Mouse (Mus musculus) midbrain, embryonic 12.5 days (tissue): ENCODE results near the gene BC052040. TPM values are rescaled to one million over a fixed set of nuclear protein-coding genes. Genes with fewer than 3 reads are reported as not detected.

Source experiments
- ATAC-seq: fragments of 200-750 bp; cut with Nextera tagmentation; 2 replicates; pipeline ENCODE4 v1.8.0; 2017; ENCODE audit warnings: low read depth, moderate TSS enrichment, moderate library complexity; ENCODE audit not compliant: low FRiP score
- H3K27ac ChIP-seq: fragments of 300-500 bp; sonication (generic); replicated peaks from 2 replicates; pipeline ENCODE4 v1.5.1; 2016; ENCODE audit warnings: mild to moderate bottlenecking
- H3K27me3 ChIP-seq: fragments of 300-500 bp; sonication (generic); 2 replicates; pipeline ENCODE4 v1.6.1; 2016; ENCODE audit warnings: mild to moderate bottlenecking
- H3K36me3 ChIP-seq: fragments of 300-500 bp; sonication (generic); 2 replicates; pipeline ENCODE4 v1.6.1; 2016
- H3K4me1 ChIP-seq: fragments of 300-500 bp; sonication (generic); 2 replicates; pipeline ENCODE4 v1.6.1; 2016
- H3K4me2 ChIP-seq: fragments of 300-500 bp; sonication (generic); replicated peaks from 2 replicates; pipeline ENCODE4 v1.6.1; 2016; ENCODE audit warnings: mild to moderate bottlenecking, moderate library complexity
- H3K4me3 ChIP-seq: fragments of 300-500 bp; sonication (generic); 2 replicates; pipeline ENCODE4 v1.5.1; 2016; ENCODE audit warnings: mild to moderate bottlenecking
- H3K9ac ChIP-seq: fragments of 300-500 bp; sonication (generic); replicated peaks from 2 replicates; pipeline ENCODE4 v1.6.1; 2016; ENCODE audit warnings: mild to moderate bottlenecking, moderate library complexity
- H3K9me3 ChIP-seq: fragments of 300-500 bp; sonication (generic); 2 replicates; pipeline ENCODE4 v1.6.1; 2016; ENCODE audit warnings: mild to moderate bottlenecking
- WGBS: fragments of 180-500 bp; shearing (Covaris S2); methylation state at CpG from one replicate; pipeline ENCODE4 v1.1.7; 2016; 5-methylcytosine and 5-hydroxymethylcytosine counted together
- polyA plus RNA-seq: library from polyadenylated mRNA; unstranded; fragments of >200 nt; fragmentation: Nextera tagmentation; extraction: Ambion mirVana; gene quantifications from 2 replicates; pipeline ENCODE4 v1.2.1, GENCODE M21; 2016

BC052040 gene
- polyA plus RNA-seq, 1 experiment from 2014 or later = 18.1 TPM

DNA sequence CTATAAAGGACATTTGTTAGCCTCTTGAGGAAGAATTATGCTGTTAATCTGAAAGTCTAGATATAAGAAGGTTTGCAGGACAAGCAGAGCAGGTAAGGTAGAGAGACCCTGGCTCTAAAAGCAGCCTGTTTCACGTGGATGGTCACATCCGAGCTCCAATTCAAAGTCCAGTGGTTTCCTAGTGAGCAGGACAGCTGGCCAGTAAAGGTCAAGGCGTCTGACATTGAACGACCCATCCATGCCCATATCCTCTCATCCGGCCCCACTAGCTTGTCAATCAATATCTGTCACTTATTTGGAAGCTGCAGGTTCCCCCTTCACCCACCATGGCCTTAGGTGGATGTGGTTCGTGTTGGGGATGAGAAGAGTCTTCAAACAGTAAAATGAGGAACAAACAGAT is 142.7 kb downstream of the BC052040 start:
- H3K4me3 ChIP-seq = no peak overlapping the region
- H3K4me1 ChIP-seq = peaks cover 25% of the 10 kb centered on the region
- no peak for ATAC-seq
- no peak overlapping the region for H3K9ac ChIP-seq
- WGBS = 61% methylated on average over 6 of the region's 6 CpGs
- no peaks in the 10 kb centered on the region for H3K27me3 ChIP-seq
- no peak overlapping the region for H3K27ac ChIP-seq
- H3K4me2 ChIP-seq = no peak overlapping the region
- peaks cover 6% of the 10 kb centered on the region; the same call in 1 of the 2 replicates for H3K9me3 ChIP-seq
- no peaks in the 10 kb centered on the region for H3K36me3 ChIP-seq

DNA sequence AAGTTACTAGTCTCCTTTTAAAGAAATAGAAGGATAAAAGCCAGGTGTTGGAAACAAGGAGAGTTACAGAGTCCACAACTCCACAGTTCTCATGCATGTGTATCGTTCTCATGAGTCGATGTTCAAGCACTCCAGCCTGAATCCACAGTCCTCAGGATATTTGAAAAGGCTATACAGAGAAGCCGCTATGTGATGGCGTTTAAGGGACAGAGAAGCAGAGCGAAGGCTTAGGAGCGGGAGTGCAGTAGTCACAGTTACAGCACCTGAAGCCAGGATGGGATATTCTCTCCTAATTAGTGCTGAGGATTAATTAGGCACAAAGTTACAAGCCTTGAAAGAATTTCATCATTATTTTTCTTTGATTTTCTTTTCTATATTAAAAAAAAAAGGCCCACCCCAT is 143.2 kb downstream of the BC052040 start:
- Histone ChIP-seq H3K9ac (no peak overlapping the region), H3K4me3 (no peak overlapping the region), H3K36me3 (no peaks in the 10 kb centered on the region), H3K27me3 (no peaks in the 10 kb centered on the region), H3K27ac (no peak overlapping the region), H3K9me3 (peaks cover 6% of the 10 kb centered on the region; the same call in 1 of the 2 replicates), H3K4me1 (peaks cover 25% of the 10 kb centered on the region), H3K4me2 (no peak overlapping the region)
- 82% methylated on average over 6 of the region's 6 CpGs for WGBS
- no peak for ATAC-seq

DNA sequence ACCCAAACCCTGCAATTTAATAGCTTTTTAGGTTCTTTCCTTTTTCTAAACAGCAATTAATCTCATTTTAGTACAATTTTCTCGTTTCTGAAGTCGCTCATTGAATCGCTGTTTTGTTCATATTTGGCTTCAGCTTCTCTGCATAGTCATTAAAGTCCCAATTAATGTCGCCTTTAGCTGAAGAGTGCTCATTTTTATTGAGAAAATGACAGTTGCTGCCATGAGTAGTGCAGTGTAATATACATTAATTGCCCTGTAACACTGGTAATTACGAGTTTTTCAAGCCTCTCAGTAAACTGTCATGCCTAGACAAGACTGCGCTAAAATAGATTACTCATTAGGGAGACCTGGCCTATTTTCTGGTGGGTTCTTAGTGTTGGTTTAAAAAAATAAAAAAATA is 144.0 kb downstream of the BC052040 start:
- H3K4me2 ChIP-seq = no peak overlapping the region
- no peaks in the 10 kb centered on the region for H3K36me3 ChIP-seq
- no peaks in the 10 kb centered on the region for H3K27me3 ChIP-seq
- peaks cover 4% of the 10 kb centered on the region; the same call in 1 of the 2 replicates for H3K9me3 ChIP-seq
- no peak overlapping the region for H3K27ac ChIP-seq
- no peak; the same call in 1 of the 2 replicates for ATAC-seq
- H3K4me3 ChIP-seq = no peak overlapping the region
- no peak overlapping the region for H3K9ac ChIP-seq
- WGBS = 83% methylated on average over 6 of the region's 6 CpGs
- peaks cover 25% of the 10 kb centered on the region for H3K4me1 ChIP-seq

DNA sequence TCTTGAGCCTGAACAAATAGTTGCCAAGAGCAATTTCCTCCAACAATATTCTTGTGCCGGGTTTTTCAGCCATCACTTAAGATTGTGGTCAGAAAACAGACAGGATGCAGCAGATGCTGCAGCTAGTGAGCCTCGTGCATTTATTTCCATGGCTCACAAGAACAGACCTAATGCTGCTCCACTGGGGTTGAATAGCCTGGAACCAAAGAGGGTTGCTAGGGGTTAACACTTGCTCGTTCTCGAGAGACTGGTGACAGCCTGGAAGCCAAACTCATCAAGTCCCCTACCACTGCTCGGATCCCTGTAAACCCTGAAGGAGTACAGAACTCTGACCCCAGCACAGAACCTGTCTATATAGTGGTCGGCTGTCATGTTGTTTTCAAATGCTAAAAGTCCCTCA is 144.4 kb downstream of the BC052040 start:
- H3K36me3 ChIP-seq = no peaks in the 10 kb centered on the region
- H3K9me3 ChIP-seq = 0 out of 2 replicates have a peak, but pooled peaks cover under 1% of the 10 kb centered on the region
- H3K4me3 ChIP-seq = no peak overlapping the region
- H3K27ac ChIP-seq = no peak overlapping the region
- ATAC-seq = 0 out of 2 replicates have a peak, but pooled peaks have one; percentile 25
- 55% methylated on average over 6 of the region's 6 CpGs for WGBS
- H3K4me2 ChIP-seq = no peak overlapping the region
- H3K4me1 ChIP-seq = peaks cover 25% of the 10 kb centered on the region
- no peaks in the 10 kb centered on the region for H3K27me3 ChIP-seq
- H3K9ac ChIP-seq = no peak overlapping the region

DNA sequence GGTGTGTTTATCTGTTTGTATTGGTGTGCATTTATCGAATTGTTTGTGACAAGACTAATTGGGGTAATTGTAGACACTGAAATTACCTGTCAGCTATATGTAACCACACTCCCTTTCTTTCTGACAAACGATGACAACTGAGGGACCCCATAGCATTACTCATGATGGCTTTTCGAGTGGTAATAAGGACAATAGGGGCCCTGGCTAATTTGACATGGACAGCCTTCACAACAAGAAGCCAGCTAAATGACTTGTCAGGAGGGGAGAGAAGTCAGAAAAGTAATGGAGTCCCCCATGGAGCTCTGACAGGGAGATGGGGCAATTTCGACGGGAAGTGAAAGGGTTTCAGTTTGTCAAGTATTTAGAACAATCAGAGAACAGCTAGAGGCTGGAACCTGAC is 145.3 kb downstream of the BC052040 start:
- no peak overlapping the region for H3K27ac ChIP-seq
- no peak overlapping the region for H3K9ac ChIP-seq
- WGBS = 72% methylated on average over 5 of the region's 5 CpGs
- H3K9me3 ChIP-seq = no peaks in the 10 kb centered on the region
- H3K27me3 ChIP-seq = no peaks in the 10 kb centered on the region
- H3K4me2 ChIP-seq = no peak overlapping the region
- H3K4me1 ChIP-seq = peaks cover 23% of the 10 kb centered on the region
- no peaks in the 10 kb centered on the region for H3K36me3 ChIP-seq
- H3K4me3 ChIP-seq = no peak overlapping the region
- no peak for ATAC-seq

DNA sequence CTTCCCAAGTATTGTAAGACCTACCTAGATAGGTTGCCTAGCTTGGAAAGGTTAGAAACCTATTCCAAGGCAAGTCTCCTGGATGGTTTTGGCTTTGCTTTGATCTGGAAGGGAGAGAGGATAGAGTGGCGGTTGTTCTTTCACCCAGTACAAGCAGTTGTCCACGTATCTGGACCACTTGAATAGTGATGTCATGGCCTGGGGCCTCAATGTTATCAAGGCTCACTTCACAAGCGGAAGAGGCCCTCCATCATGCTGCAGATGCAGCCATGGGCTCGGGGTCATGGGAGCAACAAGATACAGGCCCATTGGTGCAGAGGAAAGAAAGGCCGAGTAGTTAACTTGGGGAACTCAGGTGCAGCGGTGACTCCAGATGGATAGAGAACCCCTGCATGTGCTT is 147.1 kb downstream of the BC052040 start:
- WGBS = 90% methylated on average over 6 of the region's 6 CpGs
- Histone ChIP-seq H3K9me3 (no peaks in the 10 kb centered on the region), H3K4me1 (peaks cover 12% of the 10 kb centered on the region), H3K9ac (no peak overlapping the region), H3K27ac (no peak overlapping the region), H3K4me3 (no peak overlapping the region), H3K27me3 (no peaks in the 10 kb centered on the region), H3K36me3 (no peaks in the 10 kb centered on the region), H3K4me2 (no peak overlapping the region)
- ATAC-seq = no peak

DNA sequence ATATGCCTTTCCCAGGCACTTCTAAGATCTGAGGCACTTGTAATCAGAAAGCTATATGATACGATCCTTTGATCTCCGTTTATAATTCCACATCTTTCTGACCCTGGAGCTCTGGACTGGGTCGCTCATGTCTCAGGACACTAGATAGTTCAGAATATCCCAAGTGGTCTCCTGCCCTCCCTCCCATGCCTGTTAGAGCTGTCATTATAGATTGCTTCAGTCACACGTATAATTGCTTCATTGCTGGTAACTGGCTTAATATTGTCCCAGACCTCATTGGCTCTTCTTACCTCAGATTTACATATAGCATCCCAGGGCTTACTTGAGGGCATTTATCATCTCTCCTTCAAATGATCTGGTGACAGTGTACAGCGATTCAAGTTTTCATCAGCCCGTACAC is 149.0 kb downstream of the BC052040 start:
- peaks cover 1% of the 10 kb centered on the region; the same call in 1 of the 2 replicates for H3K4me1 ChIP-seq
- no peak overlapping the region for H3K9ac ChIP-seq
- WGBS = 82% methylated on average over 6 of the region's 6 CpGs
- no peak overlapping the region for H3K4me3 ChIP-seq
- no peaks in the 10 kb centered on the region for H3K9me3 ChIP-seq
- H3K4me2 ChIP-seq = no peak overlapping the region
- no peak overlapping the region for H3K27ac ChIP-seq
- H3K27me3 ChIP-seq = no peaks in the 10 kb centered on the region
- H3K36me3 ChIP-seq = no peaks in the 10 kb centered on the region
- no peak for ATAC-seq

DNA sequence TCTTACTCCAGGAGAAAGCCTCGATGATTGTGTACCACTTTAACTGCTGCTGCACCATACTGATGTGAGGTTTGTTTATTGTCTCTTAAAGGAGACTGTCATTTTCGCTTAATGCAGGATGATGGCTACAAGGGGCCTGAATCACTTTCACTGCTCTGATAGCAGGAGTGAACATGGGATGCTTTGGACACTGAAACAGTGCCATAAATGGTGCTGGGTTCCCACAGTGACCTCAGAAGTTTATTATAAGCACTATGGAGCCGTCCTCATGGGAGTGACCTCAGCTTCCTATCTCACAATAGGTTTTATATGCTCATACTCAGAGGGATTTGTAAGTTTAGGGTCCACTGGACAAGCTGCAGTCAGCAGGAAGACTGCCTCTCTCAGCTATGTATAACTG is 149.7 kb downstream of the BC052040 start:
- WGBS = 75% methylated on average over 3 of the region's 3 CpGs
- Histone ChIP-seq H3K4me2 (no peak overlapping the region), H3K27me3 (no peaks in the 10 kb centered on the region), H3K4me1 (no peaks in the 10 kb centered on the region; the same call in 1 of the 2 replicates), H3K4me3 (no peak overlapping the region), H3K9me3 (no peaks in the 10 kb centered on the region), H3K9ac (no peak overlapping the region), H3K27ac (no peak overlapping the region), H3K36me3 (no peaks in the 10 kb centered on the region)
- ATAC-seq = no peak

DNA sequence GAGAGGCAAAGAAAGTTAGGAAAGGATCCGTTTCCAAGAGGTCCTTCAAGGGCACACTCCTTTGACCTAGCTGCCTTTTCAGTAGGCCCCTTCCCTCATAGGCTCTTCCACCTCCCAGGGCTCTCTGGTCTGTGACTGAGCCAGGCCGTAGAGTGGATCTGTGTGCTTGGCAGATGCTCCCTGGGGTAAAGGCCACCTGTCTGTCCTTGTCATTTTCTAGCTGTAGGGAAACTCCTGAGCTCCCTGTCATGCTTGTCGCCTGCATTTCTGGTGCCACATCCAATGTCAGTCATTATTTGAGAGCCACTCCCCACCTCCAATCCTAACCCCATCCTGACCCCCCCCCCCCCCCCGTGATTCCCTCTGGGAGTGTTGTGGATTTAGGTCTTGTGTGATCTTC is 151.1 kb downstream of the BC052040 start:
- Histone ChIP-seq H3K36me3 (no peaks in the 10 kb centered on the region), H3K4me1 (no peaks in the 10 kb centered on the region), H3K27ac (no peak overlapping the region), H3K4me2 (no peak overlapping the region), H3K9ac (no peak overlapping the region), H3K27me3 (no peaks in the 10 kb centered on the region), H3K4me3 (no peak overlapping the region), H3K9me3 (no peaks in the 10 kb centered on the region)
- ATAC-seq = no peak
- WGBS = 71% methylated on average over 4 of the region's 4 CpGs

DNA sequence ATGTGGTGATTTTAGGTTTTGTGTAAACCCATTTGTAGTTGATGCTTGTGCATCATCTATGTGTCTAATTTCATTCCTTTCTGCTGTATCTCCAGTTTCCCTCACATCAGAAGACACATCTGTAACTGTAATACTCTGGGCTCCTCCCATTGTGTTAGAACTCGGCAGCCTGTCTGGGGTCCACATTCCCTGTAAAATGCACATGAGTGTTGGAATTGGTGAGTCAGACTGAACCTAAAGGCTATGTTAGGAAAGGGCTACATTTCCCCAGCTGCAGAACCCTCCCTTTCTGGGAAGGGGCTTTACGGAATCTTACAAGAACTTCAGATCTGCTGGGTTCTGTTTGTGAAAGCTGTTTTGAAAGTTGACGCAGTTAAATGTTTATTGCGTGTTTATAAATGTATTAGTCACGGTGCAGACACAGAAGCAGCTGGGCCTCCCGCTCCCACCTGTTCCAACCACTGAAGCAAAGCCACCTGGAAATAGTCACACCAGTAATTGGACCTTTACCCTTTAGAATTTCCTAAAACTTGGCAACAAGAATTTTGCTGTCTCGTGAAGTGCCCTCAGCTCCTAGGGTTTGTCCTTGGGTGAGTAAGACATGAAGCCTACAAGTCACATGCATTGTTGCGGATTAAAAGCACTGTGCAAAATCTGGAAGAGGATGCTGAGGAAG is 151.6 kb downstream of the BC052040 start:
- Histone ChIP-seq H3K4me2 (no peak overlapping the region), H3K27me3 (no peaks in the 10 kb centered on the region), H3K36me3 (no peaks in the 10 kb centered on the region), H3K4me1 (no peaks in the 10 kb centered on the region), H3K27ac (no peak overlapping the region), H3K9ac (no peak overlapping the region), H3K9me3 (no peaks in the 10 kb centered on the region), H3K4me3 (no peak overlapping the region)
- WGBS = 91% methylated on average over 8 of the region's 8 CpGs
- no peak for ATAC-seq

DNA sequence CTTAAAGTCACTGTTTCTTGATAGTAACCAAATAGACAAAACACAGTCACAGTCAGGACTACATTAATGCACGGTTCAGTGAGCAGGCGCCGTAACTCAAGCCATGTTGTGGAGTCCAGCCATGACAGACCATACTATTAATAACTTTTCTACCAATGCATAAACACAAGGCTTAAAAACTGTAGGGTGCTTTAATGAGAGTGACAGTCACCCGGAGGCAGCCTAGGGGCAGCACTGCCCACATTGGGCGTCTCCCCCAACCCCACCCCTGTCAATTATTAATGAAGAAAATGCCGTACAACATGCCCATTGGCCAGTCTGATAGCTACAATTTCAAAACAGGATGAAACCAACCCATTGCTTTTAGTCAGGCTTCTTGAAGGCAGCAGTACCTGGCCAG is 153.3 kb downstream of the BC052040 start:
- H3K9ac ChIP-seq = no peak overlapping the region
- no peak overlapping the region for H3K4me2 ChIP-seq
- no peaks in the 10 kb centered on the region for H3K36me3 ChIP-seq
- no peaks in the 10 kb centered on the region for H3K4me1 ChIP-seq
- H3K9me3 ChIP-seq = no peaks in the 10 kb centered on the region
- H3K27me3 ChIP-seq = no peaks in the 10 kb centered on the region
- H3K4me3 ChIP-seq = no peak overlapping the region
- no peak for ATAC-seq
- H3K27ac ChIP-seq = no peak overlapping the region
- 95% methylated on average over 6 of the region's 6 CpGs for WGBS

DNA sequence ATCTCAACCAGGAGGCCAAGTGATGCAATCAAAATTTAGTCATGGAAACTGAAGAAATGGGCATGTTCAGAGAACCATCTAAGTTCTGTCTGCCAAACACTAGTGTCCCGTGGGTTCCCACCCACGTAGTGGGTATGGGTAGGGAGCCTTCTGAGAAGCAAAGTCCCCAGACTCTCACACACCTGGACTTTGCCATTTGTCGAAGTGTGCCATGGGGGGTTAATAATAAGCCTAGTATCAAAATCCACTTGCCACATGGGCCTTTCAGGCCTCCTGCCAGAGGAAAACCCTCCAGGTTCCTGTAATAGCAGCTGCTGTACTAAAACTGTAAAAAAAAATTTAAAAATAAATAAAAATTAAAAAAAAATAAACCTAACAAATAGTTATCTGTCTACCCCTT is 154.9 kb downstream of the BC052040 start:
- H3K4me1 ChIP-seq = no peaks in the 10 kb centered on the region
- no peak overlapping the region for H3K9ac ChIP-seq
- H3K27ac ChIP-seq = no peak overlapping the region
- no peak overlapping the region for H3K4me3 ChIP-seq
- 95% methylated on average over 3 of the region's 3 CpGs for WGBS
- H3K36me3 ChIP-seq = no peaks in the 10 kb centered on the region
- ATAC-seq = no peak
- no peaks in the 10 kb centered on the region for H3K9me3 ChIP-seq
- H3K27me3 ChIP-seq = no peaks in the 10 kb centered on the region
- H3K4me2 ChIP-seq = no peak overlapping the region

DNA sequence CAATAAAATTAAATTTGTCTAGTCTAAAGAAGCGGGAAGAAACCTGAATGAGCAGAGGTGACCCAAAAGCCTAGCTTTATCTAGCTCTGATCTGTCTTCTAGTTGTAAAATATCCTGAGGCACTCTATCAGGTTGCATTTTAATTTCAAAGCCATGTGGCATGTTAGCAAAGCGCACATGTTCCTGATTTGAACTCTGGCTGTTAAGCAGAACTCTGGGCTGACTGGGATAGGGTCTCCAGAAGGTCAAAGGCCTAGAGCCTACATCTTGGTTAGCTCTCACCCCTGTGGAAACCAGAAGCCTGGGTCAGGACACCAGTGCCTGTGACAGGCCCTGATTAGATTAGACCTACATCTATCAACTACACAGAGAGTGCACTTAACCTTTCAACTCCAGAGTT is 156.4 kb downstream of the BC052040 start:
- Histone ChIP-seq H3K27me3 (no peaks in the 10 kb centered on the region), H3K36me3 (no peaks in the 10 kb centered on the region), H3K27ac (no peak overlapping the region), H3K4me1 (no peaks in the 10 kb centered on the region), H3K9me3 (no peaks in the 10 kb centered on the region), H3K4me2 (no peak overlapping the region), H3K4me3 (no peak overlapping the region), H3K9ac (no peak overlapping the region)
- WGBS = 85% methylated on average over 2 of the region's 2 CpGs
- ATAC-seq = no peak
